Mouse (Mus musculus) megakaryocyte, adult 5-6 weeks (primary cell): ENCODE results near the gene Pitx3. TPM values are rescaled to one million over a fixed set of nuclear protein-coding genes. Genes with fewer than 3 reads are reported as not detected.
"Not testable (repeated sequence)": the region's sequence is repeated elsewhere in the genome, so short reads cannot be mapped to it uniquely, and the experiment has no call there.

Experiments
- ATAC-seq: 2 replicates; pipeline ENCODE4 v1.8.0; 2016; ENCODE audit warnings: mild to moderate bottlenecking, inconsistent platforms; ENCODE audit not compliant: poor library complexity, severe bottlenecking
- total RNA-seq, 2 experiments: library from RNA; stranded (forward) in 1 of 2; stranded (reverse) in 1 of 2; fragments of 153-499, 151-499 nt in 1 of 2; fragments of 221-1000, 200-1000 nt in 1 of 2; gene quantifications; 2 replicates each; pipeline versions ENCODE4 v1.2.3 to v1.2.4; 2015 to 2017

Pitx3 gene
- total RNA-seq, 2 experiments from 2014 or later: not detected

- ATAC-seq: no peak
These were observed 15.5 kb downstream of the Pitx3 start for GRCm38 (mm10) chr19:46132577-46132976.

GRCm38 (mm10) chr19:46131694-46132525 lies 16.2 kb downstream of the Pitx3 start, which contains the start of gene Elovl3:
Elovl3 (plus strand) TSS chr19:46131897.
- no peak for ATAC-seq

DNA sequence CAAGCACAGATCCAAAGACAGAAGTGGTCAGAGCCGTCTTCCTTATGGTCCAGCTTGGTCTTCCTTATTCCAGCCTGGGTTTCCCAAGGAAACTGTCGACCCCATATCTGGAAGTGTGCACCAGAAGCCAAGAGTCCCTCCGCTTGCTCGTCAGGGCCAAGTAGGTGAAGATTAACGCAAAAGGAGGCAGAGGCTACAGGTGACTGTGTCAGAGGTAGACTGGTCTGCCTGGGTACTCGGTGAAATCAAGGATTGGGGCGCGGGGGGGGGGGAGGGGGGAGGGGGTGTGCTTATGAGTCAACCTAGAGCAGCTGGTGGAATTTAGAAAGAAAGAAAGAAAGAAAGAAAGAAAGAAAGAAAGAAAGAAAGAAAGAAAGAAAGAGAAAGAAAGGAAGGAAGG lies 16.8 kb downstream of the Pitx3 start:
- ATAC-seq: no peak

GRCm38 (mm10) chr19:46129737-46130136 lies 18.4 kb downstream of the Pitx3 start:
- not testable (repeated sequence) for ATAC-seq

GRCm38 (mm10) chr19:46126301-46126700 lies 21.8 kb downstream of the Pitx3 start:
- ATAC-seq: no peak

- ATAC-seq: no peak
These were observed 23.5 kb downstream of the Pitx3 start for GRCm38 (mm10) chr19:46124651-46125050.

DNA sequence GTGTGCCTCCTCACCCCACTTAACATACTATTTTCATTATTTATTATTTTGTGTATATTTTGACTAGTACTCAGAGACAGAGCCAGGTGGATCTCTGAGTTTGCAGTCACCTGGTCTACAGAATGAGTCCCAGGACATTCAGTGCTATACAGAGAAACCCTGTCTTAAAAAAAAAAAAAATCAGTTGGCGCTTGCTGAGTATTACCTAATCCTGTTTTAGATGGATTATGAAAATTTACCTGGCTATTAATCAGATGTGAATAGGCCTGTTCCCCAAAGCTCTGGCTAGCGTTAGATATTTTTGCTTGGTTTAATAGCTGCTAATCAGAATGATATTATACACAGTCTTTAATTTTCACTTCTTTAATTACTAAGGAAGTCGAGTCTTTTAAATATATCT lies 24.2 kb downstream of the Pitx3 start:
- no peak for ATAC-seq

GRCm38 (mm10) chr19:46120872-46121271 lies 27.3 kb downstream of the Pitx3 start:
- no peak for ATAC-seq

GRCm38 (mm10) chr19:46119458-46119857 lies 28.7 kb downstream of the Pitx3 start:
- ATAC-seq: no peak

- ATAC-seq: no peak
These were observed 33.5 kb downstream of the Pitx3 start for GRCm38 (mm10) chr19:46114617-46115016.

DNA sequence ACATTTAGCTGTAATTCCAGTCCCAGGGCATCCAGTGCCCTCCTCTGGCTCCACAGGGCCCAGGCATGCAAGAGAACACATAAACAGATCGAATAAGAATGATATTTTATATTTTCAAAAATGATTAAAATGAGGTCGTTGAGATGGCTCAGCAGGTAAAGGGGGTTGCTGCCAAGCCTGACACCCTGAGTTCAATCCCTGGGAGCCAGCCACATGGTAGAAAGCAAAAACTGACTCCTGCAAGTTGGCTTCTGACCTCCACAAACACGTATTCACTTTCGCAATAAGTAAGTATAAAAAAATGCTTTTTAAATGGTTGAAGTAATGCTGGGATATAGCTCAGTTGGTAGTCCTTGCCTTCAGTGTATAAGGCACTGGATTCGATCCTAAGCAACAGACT lies 37.3 kb downstream of the Pitx3 start:
- no peak for ATAC-seq

GRCm38 (mm10) chr19:46110214-46110613 lies 37.9 kb downstream of the Pitx3 start:
- peak; percentile 79 for ATAC-seq

DNA sequence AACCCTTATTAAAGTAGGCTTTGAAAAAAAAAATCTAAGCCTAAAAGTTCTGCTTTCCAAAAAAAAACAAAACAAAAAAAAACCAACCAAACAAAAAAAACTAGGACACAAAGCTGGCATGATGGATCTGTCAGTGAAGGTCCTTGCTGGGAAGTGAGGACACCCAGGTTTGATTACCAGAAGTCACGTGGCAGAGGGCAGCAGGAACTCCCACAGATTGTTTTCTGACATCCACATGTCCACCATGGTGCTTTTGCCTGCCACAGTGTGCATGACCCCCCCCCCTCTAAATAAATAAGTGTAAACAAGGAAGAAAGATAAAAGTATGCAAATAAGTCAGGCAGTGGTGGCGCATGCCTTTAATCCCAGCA lies 44.0 kb downstream of the Pitx3 start:
- no peak for ATAC-seq

DNA sequence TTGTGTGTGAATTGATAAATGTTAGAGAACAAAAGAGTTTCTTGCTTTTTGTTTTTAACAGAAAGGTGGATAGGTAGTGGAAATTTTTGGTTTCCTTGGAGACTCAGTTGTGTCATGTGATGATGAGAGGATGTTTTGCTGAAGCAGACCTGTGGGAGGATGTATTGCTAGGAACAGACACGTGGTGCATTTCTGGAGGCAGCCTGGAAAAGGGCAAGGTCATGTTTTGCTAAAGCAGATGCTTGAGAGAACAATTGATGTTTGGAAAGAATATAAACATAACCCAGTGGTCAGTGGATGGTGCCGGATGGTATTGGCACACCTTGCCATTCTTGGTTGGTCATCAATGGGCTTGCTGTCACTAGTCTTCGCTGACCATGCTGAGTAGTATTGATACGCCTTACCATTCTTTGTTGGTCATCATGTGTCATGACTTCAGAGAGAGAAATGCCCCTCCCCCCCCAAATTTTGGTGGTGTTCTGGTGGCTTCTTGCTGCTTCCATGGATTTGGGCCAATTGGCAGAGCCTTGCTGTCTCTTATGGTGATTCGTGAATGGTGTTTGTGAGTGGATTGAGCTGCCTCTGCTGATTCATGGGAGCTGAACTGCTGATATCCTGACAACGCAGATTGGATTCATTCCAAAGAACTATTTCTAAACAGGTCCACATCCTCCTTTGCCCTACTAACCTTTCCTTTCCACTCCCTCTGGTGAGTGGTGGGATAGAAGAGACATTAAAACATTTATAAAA lies 44.5 kb downstream of the Pitx3 start:
- no peak for ATAC-seq

DNA sequence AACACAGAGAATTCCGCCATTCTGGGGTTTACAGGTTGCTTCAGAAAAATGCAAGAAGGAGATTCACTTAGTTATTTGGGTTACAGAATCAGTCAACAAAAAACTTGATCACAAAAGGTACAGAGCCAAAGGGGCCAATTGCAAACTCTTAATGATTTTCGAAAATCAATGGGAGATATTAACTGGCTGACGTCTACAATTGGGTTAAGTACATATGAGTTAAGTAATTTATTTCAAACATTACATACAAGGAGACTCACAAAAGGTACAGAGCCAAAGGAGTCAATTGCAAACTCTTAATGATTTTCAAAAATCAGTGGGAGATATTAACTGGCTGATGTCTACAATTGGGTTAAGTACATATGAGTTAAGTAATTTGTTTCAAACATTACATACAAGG lies 48.6 kb downstream of the Pitx3 start:
- no peak for ATAC-seq

DNA sequence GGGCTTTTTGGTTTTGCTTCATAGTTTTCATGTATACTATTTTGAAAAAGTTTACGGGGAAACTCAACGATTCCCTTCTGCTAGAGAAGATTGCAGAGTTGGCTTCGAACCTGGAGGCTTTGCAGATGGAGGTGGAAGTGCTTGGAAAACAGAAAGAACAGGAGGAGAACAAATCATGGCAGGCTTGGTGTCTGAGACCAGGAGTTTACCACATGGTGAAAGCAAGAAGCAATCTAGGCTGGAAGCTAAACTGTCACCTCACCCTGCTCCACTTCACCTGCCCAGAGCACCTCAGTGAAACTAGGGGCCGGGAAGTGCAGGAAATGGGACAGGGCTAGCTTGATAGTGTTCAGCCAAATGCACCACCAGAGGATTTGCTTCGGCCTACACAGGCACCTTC lies 51.7 kb downstream of the Pitx3 start:
- ATAC-seq: no peak

DNA sequence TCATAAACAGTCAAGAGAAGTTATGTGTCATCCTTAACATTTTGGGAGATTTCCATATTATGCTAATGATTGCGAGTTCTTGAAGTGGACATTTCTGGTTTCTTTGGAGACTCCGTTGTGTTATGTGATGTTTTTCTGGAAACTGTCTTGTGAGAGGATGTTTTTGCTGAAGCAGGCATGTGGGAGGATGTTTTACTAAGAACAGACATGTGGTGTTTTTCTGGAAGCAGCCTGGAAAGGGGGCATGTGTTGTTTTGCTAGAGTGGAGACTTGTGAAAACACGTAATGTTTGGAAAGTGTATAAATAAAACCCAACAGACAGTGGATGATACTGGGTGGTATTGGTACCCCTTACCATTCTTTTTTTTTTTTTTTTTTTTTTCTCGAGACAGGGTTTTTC lies 52.8 kb downstream of the Pitx3 start:
- no peak for ATAC-seq

DNA sequence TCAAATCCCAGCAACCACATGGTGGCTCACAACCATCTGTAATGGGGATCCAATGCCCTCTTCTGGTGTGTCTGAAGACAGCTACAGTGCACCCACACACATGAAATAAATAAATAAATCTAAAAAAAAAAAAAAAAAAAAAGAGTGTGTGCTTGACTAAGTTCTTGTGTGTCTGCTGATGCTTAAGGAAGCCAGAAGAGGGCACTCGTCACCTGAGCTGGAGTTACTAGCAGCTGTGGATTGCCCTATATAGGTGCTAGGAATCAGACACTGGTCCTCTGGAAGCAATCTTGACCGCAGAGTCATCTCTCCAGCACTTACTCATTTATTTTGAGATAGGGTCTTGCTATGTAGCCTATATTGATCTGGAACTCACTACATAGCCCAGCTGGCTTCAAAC lies 54.0 kb downstream of the Pitx3 start:
- ATAC-seq: no peak

DNA sequence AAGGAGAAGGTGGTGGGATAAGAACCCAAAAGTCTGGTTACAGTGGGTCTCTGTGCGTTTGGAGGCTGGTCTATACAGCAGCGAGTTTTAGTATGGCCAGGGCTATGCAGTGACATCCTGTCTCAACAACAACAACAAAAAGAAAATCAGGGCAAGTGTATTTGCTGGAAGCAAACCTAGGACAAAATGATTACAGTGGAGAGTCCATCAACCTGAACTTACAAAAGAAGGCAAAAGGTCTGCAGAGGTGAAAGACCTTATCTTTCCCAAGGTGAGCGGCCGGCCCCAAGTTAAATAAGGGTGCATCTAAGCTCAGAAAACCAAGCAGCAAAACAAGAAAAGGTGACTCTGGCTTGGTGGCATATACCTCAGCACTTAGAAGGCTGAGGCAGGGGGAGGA lies 56.5 kb downstream of the Pitx3 start:
- ATAC-seq: no peak

GRCm38 (mm10) chr19:46087871-46088270 lies 60.3 kb downstream of the Pitx3 start:
- no peak for ATAC-seq

DNA sequence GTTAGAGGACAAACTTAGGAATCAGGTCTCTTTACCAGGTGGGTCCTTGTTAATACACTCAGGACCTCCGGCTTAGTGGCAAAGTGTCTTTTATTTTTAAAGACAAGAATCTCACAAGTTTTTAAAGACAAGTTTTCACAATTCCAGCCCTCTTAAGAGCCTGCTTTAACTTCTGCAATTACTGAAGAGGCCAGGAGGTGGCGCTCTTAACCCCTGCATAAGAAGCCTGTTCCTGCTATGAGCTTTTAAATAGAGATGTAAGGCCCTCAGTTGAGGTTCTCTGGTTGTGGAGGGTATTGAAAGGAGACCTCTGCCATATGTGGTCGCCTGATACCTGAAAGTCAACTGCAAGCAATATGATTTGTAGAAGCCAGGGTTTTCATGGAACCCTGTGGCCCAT lies 61.8 kb downstream of the Pitx3 start:
- ATAC-seq: peak; percentile 66; the same call in 1 of the 2 replicates
